Mouse (Mus musculus): ENCODE measurements around the gene B4galt1. TPM values are rescaled to one million over a fixed set of nuclear protein-coding genes. Genes with fewer than 3 reads are reported as not detected.

B4galt1 gene
- total RNA-seq (2021): 1 to 10 TPM; 4.7 to 5.4 TPM
- long read RNA-seq, experiment 1, partial matches to known transcripts: 1 of 5 reads
- long read RNA-seq, experiment 1, other reads (novel, unspliced or antisense): 0 of 5 reads
- long read RNA-seq, experiment 2, partial matches to known transcripts: 1 of 4 reads
- long read RNA-seq, experiment 2, other reads (novel, unspliced or antisense): 3 of 4 reads

DNA sequence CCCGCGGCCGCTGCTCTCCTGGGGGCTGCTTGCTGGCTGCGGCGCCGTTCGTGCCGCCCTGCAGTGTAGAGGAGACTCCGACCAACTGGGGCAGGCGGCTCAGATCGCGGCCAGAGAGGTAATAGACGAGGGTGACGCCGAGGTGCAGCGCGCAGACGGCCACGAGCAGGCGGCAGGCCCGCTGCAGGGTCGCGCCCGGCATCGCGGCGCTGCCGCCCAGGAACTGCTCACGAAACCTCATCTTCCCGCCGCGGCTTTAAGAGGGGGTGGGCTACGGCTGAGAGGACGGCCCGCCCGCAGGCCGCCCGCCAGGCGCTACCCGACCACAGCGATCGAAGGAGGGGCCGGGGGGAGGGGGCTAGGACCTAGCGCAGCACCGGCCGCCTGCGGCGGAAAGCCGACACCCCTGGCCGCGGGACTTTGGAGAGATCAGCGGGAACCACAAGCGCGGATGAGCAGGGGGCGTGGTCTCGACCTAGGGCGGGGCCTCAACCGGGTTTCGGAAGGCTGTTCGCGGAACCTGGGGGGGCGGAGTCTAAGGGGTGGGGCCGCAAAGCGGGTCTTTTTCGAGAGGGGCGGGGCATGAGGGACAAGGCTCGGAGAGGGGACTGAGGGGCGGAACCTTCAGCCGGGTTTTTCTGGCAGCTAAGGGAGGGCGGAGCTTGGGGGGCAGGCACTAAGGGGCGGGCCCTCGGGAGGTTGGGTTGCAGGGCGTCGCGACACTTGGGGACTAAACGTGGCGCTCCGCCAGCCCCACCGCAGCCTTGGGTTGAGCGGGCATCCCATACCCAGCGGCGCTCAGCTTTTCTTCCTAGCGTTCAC is at the start of gene B4galt1:
Gene B4galt1 (minus strand): TSS at position 441 of the 822 bp plus-strand sequence.
- DNase-seq (ENCODE audit: low spot score in 2 of 2): peak; percentile 90 to 93

DNA sequence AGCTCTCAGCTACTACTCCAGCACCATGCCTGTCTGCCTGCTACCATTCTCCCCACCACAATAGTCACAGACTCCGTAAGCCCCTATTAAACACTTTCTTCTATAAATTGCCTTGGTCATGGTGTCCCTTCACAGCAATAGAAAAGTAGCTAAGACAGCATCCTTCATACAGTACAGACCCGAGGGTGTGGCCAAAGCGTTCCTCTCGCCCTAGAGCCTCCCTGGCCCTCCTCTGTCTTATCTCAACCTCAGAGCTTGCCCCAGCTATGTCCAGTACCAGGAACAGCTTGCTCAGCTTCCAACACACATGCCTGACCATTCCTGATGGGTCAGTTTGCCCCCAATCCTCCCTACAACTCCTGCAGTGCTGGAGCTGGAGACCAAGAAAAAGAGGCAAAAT is 46.8 kb upstream of the B4galt1 start:
- no peak for DNase-seq (ENCODE audit: low spot score in 2 of 2)

DNA sequence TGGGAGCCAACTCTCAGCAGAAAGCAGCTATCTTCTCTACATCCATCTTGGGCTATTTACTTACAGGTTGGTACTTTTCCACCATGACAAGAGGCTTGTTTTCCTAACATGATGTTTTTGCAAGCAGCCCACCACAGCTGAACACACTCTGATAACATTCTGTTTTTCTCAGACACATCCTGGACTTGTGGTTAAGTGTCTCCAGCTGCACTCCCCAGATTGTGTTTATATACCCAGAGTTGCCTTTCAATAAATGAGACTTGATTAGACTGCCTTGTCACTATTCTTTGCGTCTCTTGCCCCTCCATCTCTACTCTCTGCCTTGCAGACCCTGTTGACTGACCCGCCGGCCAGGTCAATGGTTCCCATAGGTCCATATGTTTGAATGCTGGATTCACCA is 46.3 kb upstream of the B4galt1 start:
- no peak for DNase-seq (ENCODE audit: low spot score in 2 of 2)

DNA sequence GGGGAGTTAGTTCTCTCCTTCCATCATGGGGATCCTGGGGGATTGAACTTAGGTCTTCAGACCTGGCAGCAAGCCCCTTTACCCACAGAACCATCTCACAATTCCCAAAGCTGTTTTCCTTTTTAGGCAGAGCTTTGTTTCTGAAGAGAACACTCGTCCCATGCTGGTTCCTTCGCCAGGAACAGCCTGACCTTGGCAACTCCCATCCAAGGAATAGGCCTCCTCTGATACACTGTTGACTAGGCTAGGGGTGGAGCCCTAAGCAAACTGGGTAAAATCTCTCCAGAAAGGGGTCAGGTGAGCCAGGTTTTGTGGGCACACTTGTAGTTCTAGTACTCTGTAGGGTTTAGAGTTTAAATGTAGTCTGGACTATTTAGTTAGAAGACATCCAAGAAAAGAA is 45.5 kb upstream of the B4galt1 start:
- DNase-seq (ENCODE audit: low spot score in 2 of 2): no peak

DNA sequence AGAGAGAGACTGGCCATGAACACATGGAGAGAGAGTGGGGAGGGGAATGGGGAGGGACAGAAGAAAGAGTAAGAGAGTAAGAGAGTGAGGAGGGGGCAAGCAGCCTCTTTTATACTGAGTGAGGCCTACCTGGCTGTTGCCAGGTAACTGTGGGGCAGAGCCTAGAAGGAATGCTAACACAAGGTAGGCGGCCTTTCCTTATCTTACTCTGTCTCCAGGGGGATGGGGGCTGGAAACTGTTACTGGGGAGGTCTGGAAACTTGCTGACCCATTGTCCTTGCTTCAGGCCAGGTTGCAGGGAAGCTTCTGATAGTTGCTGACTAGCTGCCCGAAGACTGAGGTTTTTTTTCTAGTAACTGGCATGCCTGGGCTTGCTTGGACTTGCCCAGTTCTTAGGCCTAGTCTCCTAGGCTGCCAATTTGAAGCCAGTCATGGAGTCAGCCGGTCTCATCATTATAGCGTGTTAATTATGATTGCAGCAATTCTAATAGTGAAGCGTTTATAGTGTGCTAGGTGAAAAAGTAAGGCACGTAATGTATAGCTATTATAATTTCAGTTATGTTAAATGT is 44.8 kb upstream of the B4galt1 start:
- DNase-seq (ENCODE audit: low spot score in 2 of 2): no peak

DNA sequence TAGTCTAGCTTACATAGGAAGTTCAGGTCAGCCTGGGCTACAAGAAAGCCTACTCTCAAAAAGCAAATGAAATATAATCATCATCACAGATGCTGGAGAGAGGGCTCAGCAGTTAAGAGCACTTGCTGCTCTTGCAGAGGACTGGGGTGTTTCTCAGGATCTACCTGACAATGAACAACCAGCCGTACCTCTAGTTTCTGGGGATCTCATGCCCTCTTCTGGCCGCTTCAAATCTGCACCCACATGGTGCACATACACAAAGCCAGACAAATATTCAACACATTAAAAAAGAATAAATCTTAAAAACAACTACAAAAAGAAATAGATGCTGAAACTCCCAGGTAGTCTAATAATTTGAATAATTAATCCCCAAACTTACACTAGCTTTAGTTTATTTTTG is 41.8 kb upstream of the B4galt1 start:
- no peak for DNase-seq (ENCODE audit: low spot score in 2 of 2)

DNA sequence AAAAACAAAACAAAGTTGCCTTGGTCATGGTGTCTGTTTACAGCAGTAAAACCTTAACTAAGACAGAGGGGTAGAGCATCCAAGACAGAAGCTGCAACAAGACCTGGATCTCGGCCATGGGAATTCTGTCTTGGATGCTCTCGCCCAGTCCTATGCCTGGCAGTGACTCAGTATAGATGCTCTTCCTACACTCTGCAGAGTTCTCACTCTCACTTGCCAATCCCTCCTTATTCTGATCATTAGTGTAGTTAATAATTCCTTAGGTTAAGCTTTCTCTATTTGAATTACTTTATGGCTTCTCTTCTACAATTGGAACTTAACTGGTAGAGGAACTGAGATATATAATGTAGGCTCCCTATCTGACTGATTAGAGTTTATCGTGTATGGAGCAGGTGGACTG is 41.3 kb upstream of the B4galt1 start:
- no peak for DNase-seq (ENCODE audit: low spot score in 2 of 2)

DNA sequence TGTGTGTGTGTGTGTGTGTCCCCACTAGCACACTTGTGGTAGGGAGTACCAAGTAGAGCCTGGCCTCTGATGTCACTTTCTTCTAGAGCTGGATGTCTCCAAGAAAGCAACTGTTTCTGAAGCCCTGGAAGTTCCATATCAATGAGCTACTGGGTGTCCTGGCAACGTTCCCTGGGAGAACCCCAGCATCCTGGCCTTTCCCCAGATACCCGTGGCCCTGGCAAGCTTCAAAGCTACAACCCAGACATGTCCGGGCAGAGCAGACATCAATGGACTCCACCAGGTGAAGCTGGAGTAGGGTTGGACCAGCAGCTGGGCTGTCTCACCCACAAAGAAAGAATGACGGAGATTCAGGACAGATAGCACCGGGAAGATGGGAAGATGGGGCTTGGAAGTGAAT is 37.4 kb upstream of the B4galt1 start:
- DNase-seq (ENCODE audit: low spot score in 2 of 2): no peak

DNA sequence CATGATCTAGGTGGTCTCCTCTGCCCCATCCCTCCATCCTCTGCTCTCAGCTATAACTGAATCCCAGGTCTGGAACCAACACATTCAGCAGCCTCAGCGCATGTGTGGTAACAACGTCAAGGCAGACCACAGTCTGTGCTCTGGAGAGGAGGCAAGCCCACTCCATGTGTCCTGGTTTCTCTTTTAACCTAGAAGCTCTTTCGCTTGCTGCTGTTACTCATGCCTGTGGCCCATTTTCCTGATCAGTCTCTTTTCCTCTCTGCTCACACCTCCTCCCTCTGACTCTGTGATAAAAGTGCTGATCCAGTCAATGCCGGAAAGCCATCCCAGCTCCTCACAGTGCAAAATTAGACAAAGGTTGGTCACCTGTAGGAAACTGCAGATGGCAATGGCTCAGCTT is 36.2 kb upstream of the B4galt1 start:
- DNase-seq (ENCODE audit: low spot score in 2 of 2): no peak

DNA sequence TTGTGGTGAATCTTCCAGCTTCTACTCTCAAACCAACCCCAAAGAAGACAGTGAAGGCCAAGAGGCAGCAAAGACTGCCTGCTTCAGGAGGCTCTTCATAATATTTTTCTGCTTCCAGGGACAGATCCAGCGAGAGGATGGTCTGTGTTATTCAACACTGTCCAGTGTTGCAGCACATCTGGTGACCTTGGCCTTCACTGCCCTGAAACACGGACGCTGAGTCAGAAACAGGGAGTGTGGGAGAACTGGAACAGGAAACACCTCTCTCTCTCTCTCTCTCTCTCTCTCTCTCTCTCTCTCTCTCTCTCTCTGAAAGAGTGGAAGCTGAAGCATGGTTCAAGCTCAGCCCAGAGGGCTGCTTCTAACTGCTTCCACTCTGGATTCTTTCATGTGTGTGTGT is 35.4 kb upstream of the B4galt1 start:
- DNase-seq (ENCODE audit: low spot score in 2 of 2): no peak

DNA sequence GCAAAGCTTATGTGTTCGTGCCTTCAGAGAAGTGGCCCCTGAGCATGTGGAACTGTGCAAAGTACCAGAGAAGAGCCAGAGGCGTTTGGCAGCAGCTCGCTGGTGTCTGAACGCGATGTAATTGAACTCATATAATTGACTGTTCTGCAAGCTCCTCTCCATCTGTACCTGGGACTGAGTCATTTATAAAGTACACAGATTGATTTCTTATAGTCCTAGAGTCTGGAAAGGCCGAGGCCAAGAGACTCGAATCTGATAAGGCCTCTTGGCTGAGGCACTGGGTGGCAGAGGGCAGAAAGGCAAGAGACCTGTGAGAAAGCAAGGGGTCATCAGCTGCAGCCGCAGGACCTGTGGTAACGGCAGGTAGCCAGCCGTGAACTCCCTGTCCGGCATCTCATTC is 35.0 kb upstream of the B4galt1 start:
- no peak for DNase-seq (ENCODE audit: low spot score in 2 of 2)

DNA sequence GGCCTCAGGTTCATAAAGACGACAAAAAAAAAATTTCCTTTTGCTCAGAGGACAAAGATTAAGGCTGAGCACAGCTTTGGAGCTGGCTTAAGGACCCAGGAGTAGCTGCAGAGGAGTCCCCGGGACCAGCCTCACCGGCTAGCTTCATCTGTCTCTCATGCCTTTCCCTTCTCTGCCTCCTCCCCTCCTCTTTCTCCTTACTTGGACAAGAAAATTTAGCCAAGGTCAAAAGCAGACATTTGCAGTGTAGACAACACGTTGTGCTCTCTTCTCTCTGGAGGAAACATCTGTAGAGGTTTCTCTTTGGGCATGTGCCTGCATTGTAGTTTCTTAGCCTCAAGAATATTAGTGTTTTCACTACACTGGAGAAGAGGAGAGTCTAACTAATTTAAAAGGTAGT is 32.1 kb upstream of the B4galt1 start:
- no peak for DNase-seq (ENCODE audit: low spot score in 2 of 2)

DNA sequence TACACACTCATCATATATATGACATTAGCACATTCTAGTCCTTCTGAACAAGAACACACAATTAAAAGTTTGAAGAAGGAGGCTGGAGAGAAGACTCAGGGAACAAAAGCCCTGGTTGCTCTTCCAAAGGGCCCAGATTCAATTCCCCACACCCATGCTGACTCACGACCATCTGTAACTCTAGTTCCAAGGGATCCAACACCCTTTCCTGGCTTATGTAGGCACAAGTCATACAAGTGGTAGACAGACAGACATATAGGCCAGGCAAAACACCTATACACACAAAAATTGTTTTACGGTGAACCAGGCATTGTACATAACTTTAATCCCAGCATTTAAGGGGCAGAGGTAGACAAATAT is 31.3 kb upstream of the B4galt1 start:
- DNase-seq (ENCODE audit: low spot score in 2 of 2): peak; percentile 55 to 65

DNA sequence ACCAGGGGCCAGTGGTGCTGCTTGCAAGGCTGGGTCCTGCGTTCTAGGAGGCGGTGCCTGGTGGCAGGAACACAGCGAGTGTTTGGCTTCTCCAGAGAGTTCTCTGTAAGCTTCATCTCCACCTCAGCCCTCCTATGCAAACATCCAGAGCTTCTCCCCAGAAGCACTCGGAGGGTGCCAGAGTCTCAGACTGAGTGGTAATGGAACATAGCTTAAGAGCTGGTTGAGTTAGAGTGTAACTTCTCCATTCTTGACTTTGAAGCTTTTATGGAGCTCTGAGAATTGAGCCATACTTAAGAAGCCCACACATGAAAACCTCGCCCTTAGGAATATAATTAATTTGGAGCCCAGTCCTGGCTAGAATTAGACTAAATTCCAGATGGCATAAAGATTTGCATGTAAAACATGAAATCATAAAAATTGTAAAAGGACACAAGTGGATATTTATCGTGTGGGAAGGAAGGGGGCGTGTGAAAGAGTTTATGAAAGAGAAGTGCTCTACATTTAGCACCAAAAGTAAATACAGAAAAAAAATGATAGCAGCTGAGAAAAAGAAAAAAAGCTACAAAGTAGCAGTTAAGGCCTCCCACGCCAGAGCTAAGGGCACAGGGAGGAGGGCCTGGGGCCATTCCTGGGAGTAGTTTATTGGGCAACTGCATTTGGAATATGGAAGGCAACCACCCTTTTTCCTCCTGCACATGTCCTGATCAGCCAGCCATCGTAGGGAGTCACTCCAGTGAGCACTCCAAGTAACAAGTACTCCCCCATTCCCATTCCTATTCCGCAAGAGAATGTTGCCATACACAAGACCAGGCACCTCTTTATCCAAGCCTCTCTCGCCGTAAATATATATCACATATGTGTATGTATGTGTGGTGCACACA is 30.7 kb upstream of the B4galt1 start:
- DNase-seq (ENCODE audit: low spot score in 2 of 2): no peak

DNA sequence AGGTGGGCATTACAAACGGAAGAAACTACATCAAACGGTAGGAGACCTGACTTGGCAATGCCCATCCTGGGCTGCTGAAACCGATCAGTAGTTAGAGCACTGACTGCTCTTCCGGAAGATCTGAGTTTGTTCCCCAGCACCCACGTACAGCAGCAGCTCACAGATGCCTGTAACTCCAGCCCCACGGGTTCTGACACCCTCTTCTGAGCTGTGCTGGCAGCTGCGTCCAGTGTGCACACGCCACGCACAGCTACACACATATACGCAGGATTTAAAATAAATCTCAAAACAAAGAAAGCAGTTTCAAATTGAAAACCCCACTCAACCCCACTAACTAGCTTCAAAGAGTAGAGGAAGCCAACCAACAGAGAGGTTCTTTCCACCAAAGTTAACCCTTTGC is 29.4 kb upstream of the B4galt1 start:
- DNase-seq (ENCODE audit: low spot score in 2 of 2): no peak

DNA sequence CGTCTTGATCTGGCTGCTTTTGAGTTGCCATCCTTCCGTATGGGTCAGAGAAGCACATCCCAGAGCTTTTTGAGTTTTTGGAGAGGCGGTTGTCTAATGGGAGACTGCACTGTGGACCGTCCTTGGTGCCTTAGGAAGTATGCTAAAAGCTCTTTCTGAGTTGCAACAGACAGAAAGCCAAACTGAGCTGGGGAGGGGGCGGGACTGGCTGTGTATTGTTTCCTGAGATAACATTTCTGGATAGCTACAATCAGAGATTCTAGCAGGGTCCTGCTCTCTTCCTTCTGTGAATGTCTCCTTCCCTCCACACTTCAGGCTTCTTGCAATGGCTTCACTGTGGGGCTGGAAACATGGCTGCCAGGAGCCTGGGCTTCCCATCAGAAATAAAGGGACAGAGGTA is 23.7 kb upstream of the B4galt1 start:
- DNase-seq (ENCODE audit: low spot score in 2 of 2): no peak

DNA sequence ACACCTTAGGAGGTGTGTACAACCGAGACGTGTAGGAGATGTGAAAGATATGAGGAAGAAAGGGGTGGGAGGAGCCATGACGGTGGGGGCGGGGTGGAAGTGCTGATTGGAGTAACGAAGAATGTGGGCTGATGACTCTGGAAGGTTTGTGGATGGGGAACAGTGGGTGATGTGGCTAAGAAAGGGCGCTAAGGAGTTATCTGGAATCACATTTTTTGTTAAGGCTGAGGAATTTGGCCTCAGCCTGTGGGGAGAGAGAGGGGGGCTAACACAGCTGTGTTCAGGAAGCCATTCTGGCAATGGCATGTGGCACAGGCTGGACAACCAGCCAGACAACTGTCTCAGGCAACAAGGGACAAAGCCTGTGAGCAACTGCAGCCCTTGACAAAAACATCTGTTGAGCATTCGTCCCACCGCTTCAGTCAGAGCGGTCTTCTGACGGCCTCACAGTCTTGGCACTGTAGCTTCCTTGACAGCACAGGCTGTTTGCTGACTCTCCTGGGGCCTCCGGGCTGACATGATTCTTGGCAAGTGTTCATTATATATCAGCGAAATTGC is 23.1 kb upstream of the B4galt1 start:
- no peak for DNase-seq (ENCODE audit: low spot score in 2 of 2)

DNA sequence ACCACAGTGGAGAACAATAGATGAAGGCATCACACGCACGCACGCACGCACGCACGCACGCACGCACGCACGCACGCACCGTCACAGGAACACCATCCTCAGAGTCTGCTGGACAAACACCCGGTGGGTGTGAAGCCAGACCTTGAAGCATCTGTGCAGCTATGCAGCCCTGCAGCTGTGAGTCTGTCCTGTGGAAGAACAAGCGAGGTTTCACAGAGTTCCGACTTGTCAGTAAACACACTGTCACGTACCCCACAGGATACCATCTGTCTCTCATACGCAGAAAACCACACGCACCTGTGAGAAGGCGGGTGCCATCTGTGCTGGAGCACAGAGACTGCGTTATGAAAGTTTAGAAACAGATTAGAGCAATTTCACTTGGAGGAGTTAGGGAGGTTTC is 22.0 kb upstream of the B4galt1 start:
- peak; percentile 79 to 86 for DNase-seq (ENCODE audit: low spot score in 2 of 2)

DNA sequence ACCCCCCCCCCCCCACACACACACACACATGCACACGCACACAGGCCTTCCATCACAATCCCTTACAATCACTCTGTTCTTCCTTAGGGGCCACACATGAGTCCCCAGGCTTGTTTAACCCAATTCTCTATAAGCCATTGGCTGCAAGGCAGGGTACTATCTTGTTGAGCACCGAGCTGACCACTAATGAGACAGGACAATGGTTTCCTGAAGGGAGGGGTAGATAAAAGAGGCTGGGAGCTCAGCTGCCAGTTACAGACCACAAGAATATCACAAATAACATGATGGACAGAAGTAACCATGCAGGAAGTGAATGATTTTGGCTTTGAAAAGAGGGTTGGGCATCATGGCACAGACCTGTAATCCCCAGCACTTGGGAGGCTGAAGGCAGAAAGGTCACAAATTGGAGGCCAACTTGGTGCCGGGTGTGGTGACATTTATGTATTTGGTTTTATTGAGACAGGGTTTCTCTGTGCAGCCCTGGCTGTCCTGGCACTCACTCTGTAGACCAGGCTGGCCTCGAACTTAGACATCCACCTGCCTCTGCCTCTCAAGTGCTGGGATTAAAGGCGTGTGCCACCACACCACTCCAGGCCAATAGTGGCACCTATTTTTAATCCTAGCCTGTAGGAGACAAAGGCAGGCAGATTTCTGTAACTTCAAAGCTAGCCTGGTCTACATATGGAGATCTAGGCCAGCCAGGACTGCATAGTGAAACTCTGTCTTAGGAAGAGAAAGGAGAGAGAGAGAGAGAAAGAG is 21.2 kb upstream of the B4galt1 start:
- DNase-seq (ENCODE audit: low spot score in 2 of 2): no peak

DNA sequence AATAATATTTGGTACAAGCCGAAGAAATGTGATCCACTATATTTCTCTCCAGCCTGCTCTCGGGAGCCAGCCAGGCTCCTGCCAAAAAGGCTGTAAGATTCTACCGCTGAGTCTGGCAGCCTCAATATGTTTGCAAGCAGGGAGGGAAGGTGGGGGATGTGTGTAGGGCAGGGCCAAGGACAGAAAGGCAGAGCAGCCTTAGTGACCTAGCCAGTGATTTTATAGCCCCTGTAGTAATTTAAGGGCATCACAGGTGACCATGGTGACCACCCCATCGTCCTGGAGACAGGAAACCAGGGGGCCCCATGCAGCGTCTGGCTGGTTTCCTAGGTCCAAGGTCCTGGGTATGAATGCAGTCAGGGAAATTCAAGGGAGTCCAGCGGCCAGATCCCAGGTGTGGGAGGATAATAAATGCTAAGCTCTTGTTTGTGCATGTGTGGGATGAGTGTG is 20.4 kb upstream of the B4galt1 start:
- DNase-seq (ENCODE audit: low spot score in 2 of 2): no peak

DNA sequence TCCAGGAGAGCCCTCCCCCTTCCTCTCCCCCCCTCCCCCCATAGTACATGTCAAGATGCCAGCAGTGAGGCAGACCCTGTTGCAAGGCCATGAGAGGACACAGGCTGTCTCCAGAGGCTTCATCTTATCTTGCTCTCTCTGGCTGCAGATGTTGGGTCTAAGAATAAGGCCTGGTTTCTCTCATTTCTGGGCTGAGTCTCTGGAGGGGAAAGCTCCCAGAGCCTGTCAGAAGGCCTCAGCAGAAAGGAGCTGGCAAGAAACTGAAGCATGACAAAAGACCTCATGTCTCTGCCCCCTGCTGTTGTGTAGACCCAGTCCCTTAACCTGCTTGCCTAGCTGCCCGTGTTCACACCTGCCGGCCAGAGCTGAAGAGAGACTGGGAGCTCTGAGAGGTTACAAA is 19.5 kb upstream of the B4galt1 start:
- no peak for DNase-seq (ENCODE audit: low spot score in 2 of 2)

All from left cerebral cortex, adult 18-20 months (tissue).